Comparison of ENCODE assay signal across 10 mouse cellular contexts in the genomic region with DNA sequence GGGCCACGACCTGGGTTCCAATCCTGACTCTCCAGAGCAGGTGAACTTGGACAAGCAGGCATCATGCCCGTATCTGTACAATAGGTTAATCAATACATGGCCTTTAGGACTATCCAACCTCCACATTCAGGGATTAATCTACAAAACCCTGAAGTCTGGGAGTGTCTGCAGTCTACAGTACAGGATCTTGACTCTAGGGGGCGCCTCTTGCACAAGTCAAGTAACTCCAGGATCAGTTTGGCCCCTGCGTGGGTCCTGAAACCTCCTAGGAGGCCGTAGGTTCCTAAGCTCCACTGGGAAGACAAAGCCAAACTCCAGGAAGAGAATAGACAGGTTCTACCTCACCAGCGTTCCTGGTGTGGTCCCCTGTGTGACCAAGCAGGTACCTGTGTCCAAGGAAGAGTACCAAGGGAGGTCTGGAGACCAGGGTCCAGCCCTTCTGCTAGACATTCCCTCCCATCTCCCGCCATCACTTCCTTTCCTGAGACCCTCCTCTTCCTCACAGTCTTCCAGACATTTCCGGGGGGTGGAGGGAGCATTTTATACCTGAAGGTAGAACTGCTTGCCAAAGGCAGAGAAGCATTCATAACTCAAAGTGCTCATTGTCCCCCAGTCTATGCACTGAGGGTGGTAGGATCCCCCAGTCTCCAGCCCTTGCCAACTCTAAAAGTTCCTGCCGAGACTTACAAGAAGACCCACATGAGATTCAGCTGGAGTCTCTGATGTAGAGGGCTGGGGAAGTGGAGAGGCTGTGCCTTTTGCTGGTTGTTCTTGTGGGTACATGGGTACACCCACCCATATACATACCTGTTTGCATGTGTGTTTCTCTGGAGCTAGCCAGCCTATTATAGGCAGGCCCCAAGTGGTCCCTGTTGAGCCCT. TPM values are rescaled to one million over a fixed set of nuclear protein-coding genes. Genes with fewer than 3 reads are reported as not detected.
A peak's percentile ranks its signal among the peaks of the same experiment; 100 is the strongest.
DNase-seq lines count a peak whose midpoint lies in the region; ATAC-seq and TF ChIP-seq lines count a peak whose summit lies in the region.
"Had no signal": no experiment of that assay in that cellular context is flagged by ENCODE, and none has a peak within 500 bp of the region (broad histone marks: within the 10 kb centered on the region; RNA-seq: fewer than 3 reads in every experiment).

No protein-coding gene starts in this region.

- H3K4me2 ChIP-seq in embryonic facial prominence, embryonic 11.5 days (ENCODE audit: low read depth, low read length): no peak overlapping the region; the same call in 1 of the 2 replicates
- H3K4me2 ChIP-seq in lung, embryonic 14.5 days: no peak overlapping the region
- H3K4me2 ChIP-seq: midbrain, embryonic 12.5 days had no signal

- H3K4me1 ChIP-seq in embryonic facial prominence, embryonic 11.5 days (ENCODE audit: control insufficient read depth, insufficient read depth, low read length): peaks cover 11% of the 10 kb centered on the region; the same call in 1 of the 2 replicates
- peaks cover 67% of the 10 kb centered on the region for H3K4me1 ChIP-seq in embryonic facial prominence, embryonic 10.5 days
- peaks cover 12% of the 10 kb centered on the region; the same call in 1 of the 2 replicates for H3K4me1 ChIP-seq in lung, embryonic 14.5 days (ENCODE audit: insufficient read depth)

- H3K9me3 ChIP-seq in embryonic facial prominence, embryonic 11.5 days (replicated peaks; ENCODE audit: control insufficient read depth, low read length): no peaks in the 10 kb centered on the region
- no peaks in the 10 kb centered on the region for H3K9me3 ChIP-seq in embryonic facial prominence, embryonic 10.5 days
- no peaks in the 10 kb centered on the region for H3K9me3 ChIP-seq in lung, embryonic 14.5 days (ENCODE audit: low read depth, low read length)
- H3K9me3 ChIP-seq: midbrain, embryonic 12.5 days had no signal

- WGBS in embryonic facial prominence, embryonic 11.5 days: 58% methylated on average over 9 of the region's 9 CpGs
- WGBS in embryonic facial prominence, embryonic 10.5 days: 59% methylated on average over 9 of the region's 9 CpGs
- WGBS in lung, embryonic 14.5 days: 56% methylated on average over 9 of the region's 9 CpGs

- H3K9ac ChIP-seq in embryonic facial prominence, embryonic 11.5 days (replicated peaks; ENCODE audit: low read length): no peak overlapping the region
- no peak overlapping the region for H3K9ac ChIP-seq in lung, embryonic 14.5 days
- H3K9ac ChIP-seq: midbrain, embryonic 12.5 days had no signal

- H3K27ac ChIP-seq in embryonic facial prominence, embryonic 11.5 days (replicated peaks; ENCODE audit: low read depth, low read length): no peak overlapping the region
- H3K27ac ChIP-seq in embryonic facial prominence, embryonic 10.5 days (replicated peaks): no peak overlapping the region
- H3K27ac ChIP-seq in lung, embryonic 14.5 days (ENCODE audit: low read depth): no peak overlapping the region
- H3K27ac ChIP-seq: midbrain, embryonic 12.5 days had no signal

- no peaks in the 10 kb centered on the region for H3K27me3 ChIP-seq in embryonic facial prominence, embryonic 11.5 days (ENCODE audit: control insufficient read depth, insufficient read depth, low read length)
- peaks cover 36% of the 10 kb centered on the region for H3K27me3 ChIP-seq in embryonic facial prominence, embryonic 10.5 days (replicated peaks; ENCODE audit: low read depth, poor library complexity, severe bottlenecking)
- no peaks in the 10 kb centered on the region for H3K27me3 ChIP-seq in lung, embryonic 14.5 days (ENCODE audit: insufficient read depth, low read length)

- TF ChIP-seq CTCF in lung, embryonic 14.5 days (IDR thresholded peaks at IDR 0.05; ENCODE audit: low read depth): peak; percentile 39

- DNase-seq in embryonic facial prominence, embryonic 11.5 days (ENCODE audit: low spot score): peak; percentile 48
- DNase-seq in embryonic facial prominence, embryonic 10.5 days (ENCODE audit: low spot score): no peak
- DNase-seq in lung, embryonic 14.5 days: peak; percentile 50
- no peak for DNase-seq in lung, adult 18-20 months
- DNase-seq in c-Kit-positive CD71-positive TER-119-negative erythroid progenitor cells, embryonic 14.5 days (ENCODE audit: low read depth): peak; percentile 58
- peak; percentile 67 for DNase-seq in naive thymus-derived CD4-positive, alpha-beta T cell, adult 2 months (ENCODE audit: low read depth)
- no peak for DNase-seq in urinary bladder, postnatal 10 days (ENCODE audit: low spot score)

- no peaks in the 10 kb centered on the region for H3K36me3 ChIP-seq in embryonic facial prominence, embryonic 11.5 days (replicated peaks; ENCODE audit: control insufficient read depth, insufficient read depth, low read depth, low read length)
- no peaks in the 10 kb centered on the region for H3K36me3 ChIP-seq in embryonic facial prominence, embryonic 10.5 days (replicated peaks)
- no peaks in the 10 kb centered on the region for H3K36me3 ChIP-seq in lung, embryonic 14.5 days (ENCODE audit: insufficient read depth)
- H3K36me3 ChIP-seq: midbrain, embryonic 12.5 days had no signal

- ATAC-seq in embryonic facial prominence, embryonic 11.5 days (replicated peaks; ENCODE audit: insufficient number of reproducible peaks, low FRiP score, low TSS enrichment, low read depth): no peak
- no peak for ATAC-seq in lung, embryonic 14.5 days (ENCODE audit: insufficient read depth)
- no peak for ATAC-seq in megakaryocyte-erythroid progenitor cell, adult 5-6 weeks (replicated peaks; ENCODE audit: low FRiP score, low TSS enrichment, poor library complexity, severe bottlenecking)

- no peak overlapping the region for H3K4me3 ChIP-seq in embryonic facial prominence, embryonic 11.5 days (ENCODE audit: low read depth, low read length)
- H3K4me3 ChIP-seq in embryonic facial prominence, embryonic 10.5 days: no peak overlapping the region
- no peak overlapping the region for H3K4me3 ChIP-seq in lung, embryonic 14.5 days (ENCODE audit: low read depth, low read length)
- H3K4me3 ChIP-seq: midbrain, embryonic 12.5 days had no signal

RNA-seq across cellular contexts. Expression of gene Usp2, which starts 7.8 kb away (rescaled TPM):
- polyA plus RNA-seq in embryonic facial prominence, embryonic 11.5 days (2014; fragmentation: Nextera tagmentation; extraction: Ambion mirVana): 12.7 and 13.1 TPM in 2 replicates
- polyA plus RNA-seq in embryonic facial prominence, embryonic 10.5 days (2016; fragmentation: Nextera tagmentation; extraction: Ambion mirVana): 10.7 and 12.0 TPM in 2 replicates
- polyA plus RNA-seq in lung, embryonic 14.5 days (2014; fragmentation: Nextera tagmentation; extraction: Ambion mirVana): 7.5 and 8.8 TPM in 2 replicates
- 0.35 and 2.1 TPM in 2 replicates for total RNA-seq in megakaryocyte-erythroid progenitor cell, adult 5-6 weeks (2014; fragmentation: Nextera tagmentation)
- 0.15 and 1.8 TPM in 2 replicates for total RNA-seq in megakaryocyte-erythroid progenitor cell, adult 5-6 weeks (2017)

RNA-seq across cellular contexts. Expression of gene Mfrp, which starts 26.9 kb away (rescaled TPM):
- polyA plus RNA-seq in embryonic facial prominence, embryonic 11.5 days (2014; fragmentation: Nextera tagmentation; extraction: Ambion mirVana): 0.17 and 0.32 TPM in 2 replicates
- 0.09 and 0.12 TPM in 2 replicates for polyA plus RNA-seq in embryonic facial prominence, embryonic 10.5 days (2016; fragmentation: Nextera tagmentation; extraction: Ambion mirVana)
- polyA plus RNA-seq in lung, embryonic 14.5 days (2014; fragmentation: Nextera tagmentation; extraction: Ambion mirVana): 0.07 and 0.11 TPM in 2 replicates
- total RNA-seq in megakaryocyte-erythroid progenitor cell, adult 5-6 weeks (2014; fragmentation: Nextera tagmentation): 0.30 TPM in 1 of 2 replicates, not detected in the other
- total RNA-seq in megakaryocyte-erythroid progenitor cell, adult 5-6 weeks (2017): not detected in 2 replicates
- total RNA-seq: heart, postnatal 10 days had no signal
- polyA plus RNA-seq: midbrain, embryonic 12.5 days had no signal

RNA-seq across cellular contexts. Expression of gene Thy1, which starts 31.5 kb away (rescaled TPM):
- polyA plus RNA-seq in embryonic facial prominence, embryonic 11.5 days (2014; fragmentation: Nextera tagmentation; extraction: Ambion mirVana): 1.8 and 2.4 TPM in 2 replicates
- polyA plus RNA-seq in embryonic facial prominence, embryonic 10.5 days (2016; fragmentation: Nextera tagmentation; extraction: Ambion mirVana): 0.39 and 0.41 TPM in 2 replicates
- 0.46 and 0.70 TPM in 2 replicates for polyA plus RNA-seq in lung, embryonic 14.5 days (2014; fragmentation: Nextera tagmentation; extraction: Ambion mirVana)
- 2.5 and 20.4 TPM in 2 replicates for total RNA-seq in megakaryocyte-erythroid progenitor cell, adult 5-6 weeks (2014; fragmentation: Nextera tagmentation)
- total RNA-seq in megakaryocyte-erythroid progenitor cell, adult 5-6 weeks (2017): 3.5 TPM in 1 of 2 replicates, not detected in the other
- polyA plus RNA-seq: midbrain, embryonic 12.5 days had no signal

RNA-seq across cellular contexts. Expression of gene C1qtnf5, which starts 32.4 kb away (rescaled TPM):
- 0.53 and 0.56 TPM in 2 replicates for polyA plus RNA-seq in embryonic facial prominence, embryonic 11.5 days (2014; fragmentation: Nextera tagmentation; extraction: Ambion mirVana)
- 0.27 and 0.75 TPM in 2 replicates for polyA plus RNA-seq in embryonic facial prominence, embryonic 10.5 days (2016; fragmentation: Nextera tagmentation; extraction: Ambion mirVana)
- 4.7 and 5.0 TPM in 2 replicates for polyA plus RNA-seq in lung, embryonic 14.5 days (2014; fragmentation: Nextera tagmentation; extraction: Ambion mirVana)
- not detected in 2 replicates for total RNA-seq in megakaryocyte-erythroid progenitor cell, adult 5-6 weeks (2014; fragmentation: Nextera tagmentation)
- total RNA-seq in megakaryocyte-erythroid progenitor cell, adult 5-6 weeks (2017): not detected in 2 replicates

RNA-seq across cellular contexts. Expression of gene Gm49380, which starts 38.7 kb away (rescaled TPM):
- 0.08 TPM in 1 of 2 replicates, not detected in the other for polyA plus RNA-seq in embryonic facial prominence, embryonic 11.5 days (2014; fragmentation: Nextera tagmentation; extraction: Ambion mirVana)
- polyA plus RNA-seq in embryonic facial prominence, embryonic 10.5 days (2016; fragmentation: Nextera tagmentation; extraction: Ambion mirVana): 0.31 and 0.49 TPM in 2 replicates
- polyA plus RNA-seq in lung, embryonic 14.5 days (2014; fragmentation: Nextera tagmentation; extraction: Ambion mirVana): 0.08 and 0.32 TPM in 2 replicates
- total RNA-seq in megakaryocyte-erythroid progenitor cell, adult 5-6 weeks (2014; fragmentation: Nextera tagmentation): not detected in 2 replicates
- total RNA-seq in megakaryocyte-erythroid progenitor cell, adult 5-6 weeks (2017): not detected in 2 replicates

Comparison
In these comparisons a context has a peak if more than half of its experiments do, and no peak if none do; other contexts are left out.
1. DNase-seq: peak in embryonic facial prominence, embryonic 11.5 days (single experiment), lung, embryonic 14.5 days (single experiment), c-Kit-positive CD71-positive TER-119-negative erythroid progenitor cells, embryonic 14.5 days (single experiment) and naive thymus-derived CD4-positive, alpha-beta T cell, adult 2 months (single experiment); none in embryonic facial prominence, embryonic 10.5 days (single experiment), lung, adult 18-20 months (0 of 2) and urinary bladder, postnatal 10 days (single experiment).